Mouse (Mus musculus) midbrain, embryonic 11.5 days (tissue): ENCODE measurements around the gene Ccnf. TPM values are rescaled to one million over a fixed set of nuclear protein-coding genes. Genes with fewer than 3 reads are reported as not detected.
A peak's percentile ranks its signal among the peaks of the same experiment; 100 is the strongest.

Source experiments
- ATAC-seq: fragments of 200-750 bp; cut with Nextera tagmentation; 2 replicates; pipeline ENCODE4 v1.8.0; 2017; ENCODE audit warnings: moderate TSS enrichment, moderate library complexity; ENCODE audit not compliant: low FRiP score
- DNase-seq: peaks from one replicate; pipeline ENCODE4 v3.0.0; 2015; ENCODE audit warnings: low spot score; ENCODE audit errors: missing footprints
- H3K27ac ChIP-seq: fragments of 300-500 bp; sonication (generic); 2 replicates; pipeline ENCODE4 v1.5.1; 2014; ENCODE audit warnings: low read depth, low read length
- H3K27me3 ChIP-seq: fragments of 300-500 bp; sonication (generic); 2 replicates; pipeline ENCODE4 v1.6.1; 2014; ENCODE audit warnings: mild to moderate bottlenecking, low read length, moderate library complexity, mixed read lengths; ENCODE audit not compliant: control insufficient read depth, insufficient read depth
- H3K36me3 ChIP-seq: fragments of 300-500 bp; sonication (generic); 2 replicates; pipeline ENCODE4 v1.6.1; 2014; ENCODE audit warnings: mild to moderate bottlenecking, low read length, moderate library complexity, mixed read lengths; ENCODE audit not compliant: control insufficient read depth, insufficient read depth
- H3K4me1 ChIP-seq: fragments of 300-500 bp; sonication (generic); 2 replicates; pipeline ENCODE4 v1.6.1; 2014; ENCODE audit warnings: low read length; ENCODE audit not compliant: control insufficient read depth, insufficient read depth
- H3K4me2 ChIP-seq: fragments of 300-500 bp; sonication (generic); 2 replicates; pipeline ENCODE4 v1.6.1; 2014; ENCODE audit warnings: mild to moderate bottlenecking, moderate library complexity
- H3K4me3 ChIP-seq: fragments of 300-500 bp; sonication (generic); 2 replicates; pipeline ENCODE4 v1.5.1; 2014; ENCODE audit warnings: low read depth, low read length
- H3K9ac ChIP-seq: fragments of 300-500 bp; sonication (generic); 2 replicates; pipeline ENCODE4 v1.6.1; 2014; ENCODE audit warnings: low read length
- H3K9me3 ChIP-seq: fragments of 300-500 bp; sonication (generic); 2 replicates; pipeline ENCODE4 v1.6.1; 2016; ENCODE audit warnings: low read length; ENCODE audit not compliant: control insufficient read depth
- WGBS: fragments of 180-500 bp; shearing (Covaris S2); extraction: QIAGEN DNeasy Blood & Tissue Kit; methylation state at CpG from one replicate; pipeline ENCODE4 v1.1.7; 2014; 5-methylcytosine and 5-hydroxymethylcytosine counted together
- microRNA-seq: library from miRNA; unstranded; fragments of <30 nt; microRNA quantifications from one replicate; pipeline ENCODE4, GENCODE M21; 2017
- polyA plus RNA-seq: library from polyadenylated mRNA; unstranded; fragments of >200 nt; fragmentation: Nextera tagmentation; extraction: Ambion mirVana; gene quantifications from 2 replicates; pipeline ENCODE4 v1.2.1, GENCODE M21; 2014

The Ccnf gene
- polyA plus RNA-seq, 1 experiment from 2014 or later, result 98.6 TPM

DNA sequence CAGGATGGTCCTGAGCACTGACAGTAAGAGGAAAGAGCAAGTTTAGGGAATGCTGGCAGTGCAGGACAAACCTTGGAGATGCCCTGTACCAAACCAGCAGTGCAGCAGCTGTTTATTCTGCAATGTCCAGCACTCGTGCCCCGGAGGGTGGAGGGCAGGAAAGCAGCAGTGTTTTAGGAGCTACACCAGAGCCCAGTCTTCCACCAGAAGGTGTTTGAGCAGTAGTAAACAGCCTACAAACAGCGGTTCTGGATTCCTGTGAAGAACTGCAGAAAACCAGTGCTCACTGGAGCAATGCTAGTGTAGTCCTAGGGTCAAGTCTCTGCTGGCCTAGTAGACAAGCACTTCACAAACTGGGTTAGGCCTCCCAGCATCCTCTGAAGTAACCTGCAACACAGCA is 77.0 kb downstream of the Ccnf start:
- H3K27ac ChIP-seq, result no peak overlapping the region
- no peak overlapping the region for H3K4me3 ChIP-seq
- H3K4me1 ChIP-seq, result peaks cover 4% of the 10 kb centered on the region; the same call in 1 of the 2 replicates
- DNase-seq (no peak), ATAC-seq (no peak)
- H3K9ac ChIP-seq, result no peak overlapping the region
- H3K36me3 ChIP-seq, result no peaks in the 10 kb centered on the region
- H3K9me3 ChIP-seq, result no peaks in the 10 kb centered on the region
- 74% methylated on average over 3 of the region's 3 CpGs for WGBS
- no peak overlapping the region for H3K4me2 ChIP-seq
- no peaks in the 10 kb centered on the region for H3K27me3 ChIP-seq

DNA sequence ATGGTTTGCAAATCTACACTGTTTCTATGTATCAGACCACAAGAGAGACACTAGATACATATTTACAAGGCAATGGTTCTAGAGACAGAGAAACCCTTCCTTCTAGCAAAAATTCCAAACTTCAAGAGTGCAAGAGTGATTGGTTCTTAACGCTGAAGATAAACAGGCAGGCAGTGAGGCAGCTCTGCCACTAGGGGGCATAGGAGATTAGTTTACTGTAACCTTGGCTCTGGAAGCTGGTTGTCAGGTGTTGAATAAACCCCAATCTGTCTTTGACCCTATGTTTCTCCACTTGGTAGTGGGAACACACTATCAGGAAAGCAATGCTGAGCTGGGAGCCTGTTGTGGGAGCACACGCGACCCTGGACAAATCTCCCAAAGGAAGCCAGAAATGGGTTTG is 77.9 kb downstream of the Ccnf start:
- H3K9me3 ChIP-seq, result no peaks in the 10 kb centered on the region
- ATAC-seq, result no peak
- H3K36me3 ChIP-seq, result no peaks in the 10 kb centered on the region
- peak; percentile 96 for DNase-seq
- no peaks in the 10 kb centered on the region for H3K27me3 ChIP-seq
- H3K27ac ChIP-seq, result no peak overlapping the region
- no peak overlapping the region for H3K9ac ChIP-seq
- no peak overlapping the region for H3K4me2 ChIP-seq
- H3K4me1 ChIP-seq, result peaks cover 4% of the 10 kb centered on the region
- no peak overlapping the region for H3K4me3 ChIP-seq
- WGBS, result 4% methylated on average over 3 of the region's 3 CpGs

Small RNA genes lying within 50 kb of the gene (microRNA-seq; reads per million reads assigned to microRNA genes)
- gene Mir5134 (3.4 reads per million, percentile 16 among the genes with 10 or more reads in this experiment), gene Mir6965 (3.8 reads per million, percentile 17 among the genes with 10 or more reads in this experiment)

Other genes with a start within 250 kb of the Ccnf start
- gene Prss27, start 213.3 kb downstream of the Ccnf start, polyA plus RNA-seq, result not detected in 2 replicates
- gene Kctd5, start 178.0 kb downstream of the Ccnf start, polyA plus RNA-seq, result 76.8 and 80.0 TPM in 2 replicates
- gene Pdpk1, start 100.6 kb downstream of the Ccnf start, polyA plus RNA-seq, result 41.2 and 47.7 TPM in 2 replicates
- 26.8 and 27.3 TPM in 2 replicates for gene Amdhd2, start 87.7 kb downstream of the Ccnf start, polyA plus RNA-seq
- 437 and 465 TPM in 2 replicates for gene Atp6v0c, start 81.8 kb downstream of the Ccnf start, polyA plus RNA-seq
- 6.5 and 7.3 TPM in 2 replicates for gene Tbc1d24, start 45.9 kb downstream of the Ccnf start, polyA plus RNA-seq
- 2.3 and 3.0 TPM in 2 replicates for gene Ntn3, start 42.0 kb downstream of the Ccnf start, polyA plus RNA-seq
- 15.1 and 16.9 TPM in 2 replicates for gene Tedc2, start 30.6 kb downstream of the Ccnf start, polyA plus RNA-seq
- gene Abca17, start 99.6 kb upstream of the Ccnf start, polyA plus RNA-seq, result 0.06 TPM in 1 of 2 replicates, not detected in the other
- 11.6 and 12.2 TPM in 2 replicates for gene Abca3, start 100.5 kb upstream of the Ccnf start, polyA plus RNA-seq
- gene Rnps1, start 163.1 kb upstream of the Ccnf start, polyA plus RNA-seq, result 379 and 380 TPM in 2 replicates
- 59.5 and 66.3 TPM in 2 replicates for gene Eci1, start 175.2 kb upstream of the Ccnf start, polyA plus RNA-seq
- gene Dnase1l2, start 191.6 kb upstream of the Ccnf start, polyA plus RNA-seq, result 1.7 and 2.1 TPM in 2 replicates
- gene E4f1, start 218.8 kb upstream of the Ccnf start, polyA plus RNA-seq, result 10.2 and 14.7 TPM in 2 replicates
- 60.6 and 67.6 TPM in 2 replicates for gene Pgp, start 218.9 kb upstream of the Ccnf start, polyA plus RNA-seq
- 0.32 TPM in 1 of 2 replicates, not detected in the other for gene Bricd5, start 222.4 kb upstream of the Ccnf start, polyA plus RNA-seq
- gene Mlst8, start 227.6 kb upstream of the Ccnf start, polyA plus RNA-seq, result 28.9 and 30.3 TPM in 2 replicates
- gene Caskin1, start 237.1 kb upstream of the Ccnf start, polyA plus RNA-seq, result 5.5 and 6.2 TPM in 2 replicates